In genomic region chr14:21600174-21600566, GRCm38 (mm10) we compare ENCODE assay signal across 12 mouse cellular contexts.
A peak's percentile ranks its signal among the peaks of the same experiment; 100 is the strongest.
DNase-seq lines count a peak whose midpoint lies in the region; ATAC-seq lines count a peak whose summit lies in the region.
"Had no signal": no experiment of that assay in that cellular context is flagged by ENCODE, and none has a peak within 500 bp of the region (broad histone marks: within the 10 kb centered on the region; RNA-seq: fewer than 3 reads in every experiment).

No protein-coding gene starts in this region.

- H3K27ac ChIP-seq in liver, embryonic 11.5 days (ENCODE audit: low read depth, low read length): no peak overlapping the region
- peak overlapping the region; percentile 40; the same call in 1 of the 2 replicates for H3K27ac ChIP-seq in hindbrain, embryonic 10.5 days
- H3K27ac ChIP-seq in liver, embryonic 15.5 days (replicated peaks): no peak overlapping the region
- peak overlapping the region; percentile 81 for H3K27ac ChIP-seq in neural tube, embryonic 13.5 days (replicated peaks)
- H3K27ac ChIP-seq: layer of hippocampus, adult 2 months; macrophage had no signal

- WGBS in liver, embryonic 11.5 days: 80% methylated on average over 5 of the region's 5 CpGs
- 73% methylated on average over 5 of the region's 5 CpGs for WGBS in hindbrain, embryonic 10.5 days
- WGBS in liver, embryonic 15.5 days (ENCODE audit: insufficient replicate concordance): 62% methylated on average over 5 of the region's 5 CpGs
- whole genome bisulfite sequencing in neural tube, embryonic 13.5 days: 31% methylated on average over 5 of the region's 5 CpGs

- H3K9me3 ChIP-seq in liver, embryonic 11.5 days (ENCODE audit: control insufficient read depth, low read length): no peaks in the 10 kb centered on the region
- peaks cover 3% of the 10 kb centered on the region; the same call in 1 of the 2 replicates for H3K9me3 ChIP-seq in hindbrain, embryonic 10.5 days
- no peaks in the 10 kb centered on the region for H3K9me3 ChIP-seq in liver, embryonic 15.5 days (replicated peaks)
- H3K9me3 ChIP-seq in neural tube, embryonic 13.5 days: no peaks in the 10 kb centered on the region

- H3K27me3 ChIP-seq in liver, embryonic 11.5 days (replicated peaks; ENCODE audit: control insufficient read depth, insufficient read depth, low read length): no peaks in the 10 kb centered on the region
- H3K27me3 ChIP-seq in hindbrain, embryonic 10.5 days (ENCODE audit: insufficient read depth, poor library complexity, severe bottlenecking): no peaks in the 10 kb centered on the region
- H3K27me3 ChIP-seq in liver, embryonic 15.5 days: no peaks in the 10 kb centered on the region
- H3K27me3 ChIP-seq in neural tube, embryonic 13.5 days: no peaks in the 10 kb centered on the region

- H3K4me1 ChIP-seq in liver, embryonic 11.5 days (replicated peaks; ENCODE audit: control insufficient read depth, insufficient read depth, low read length): peaks cover 34% of the 10 kb centered on the region
- peaks cover 14% of the 10 kb centered on the region for H3K4me1 ChIP-seq in hindbrain, embryonic 10.5 days (replicated peaks)
- peaks cover 36% of the 10 kb centered on the region for H3K4me1 ChIP-seq in liver, embryonic 15.5 days (replicated peaks)
- H3K4me1 ChIP-seq in neural tube, embryonic 13.5 days (replicated peaks): peaks cover 36% of the 10 kb centered on the region

- DNase-seq in liver, embryonic 11.5 days (ENCODE audit: low spot score): no peak
- no peak for DNase-seq in liver
- no peak for DNase-seq in hindbrain, embryonic 10.5 days (ENCODE audit: low spot score)
- no peak for DNase-seq in kidney, postnatal 10 days
- DNase-seq in cerebellum, postnatal 36 days: no peak
- DNase-seq in adrenal gland, postnatal 36 days: no peak
- DNase-seq: cerebellum, adult 9-11 months; thymus, postnatal 36 days had no signal

- H3K36me3 ChIP-seq in liver, embryonic 11.5 days (ENCODE audit: control insufficient read depth, insufficient read depth, low read length): no peaks in the 10 kb centered on the region
- peaks cover 4% of the 10 kb centered on the region for H3K36me3 ChIP-seq in hindbrain, embryonic 10.5 days
- no peaks in the 10 kb centered on the region for H3K36me3 ChIP-seq in liver, embryonic 15.5 days (replicated peaks)
- peaks cover 2% of the 10 kb centered on the region; the same call in 1 of the 2 replicates for H3K36me3 ChIP-seq in neural tube, embryonic 13.5 days

- no peak overlapping the region for H3K9ac ChIP-seq in liver, embryonic 11.5 days (ENCODE audit: low read depth, low read length)
- no peak overlapping the region for H3K9ac ChIP-seq in liver, embryonic 15.5 days
- no peak overlapping the region for H3K9ac ChIP-seq in neural tube, embryonic 13.5 days

- no peak for ATAC-seq in liver, embryonic 11.5 days (replicated peaks; ENCODE audit: low FRiP score)
- ATAC-seq in liver, embryonic 15.5 days (ENCODE audit: insufficient read depth): no peak
- ATAC-seq in neural tube, embryonic 13.5 days (ENCODE audit: low read depth): peak; percentile 68

- peak overlapping the region; percentile 44; the same call in 1 of the 2 replicates for H3K4me2 ChIP-seq in liver, embryonic 11.5 days
- peak overlapping the region; percentile 39; the same call in 1 of the 2 replicates for H3K4me2 ChIP-seq in liver, embryonic 15.5 days
- H3K4me2 ChIP-seq in neural tube, embryonic 13.5 days: 0 out of 2 replicates have a peak overlapping the region, but pooled peaks have one; percentile 3

- H3K4me3 ChIP-seq in liver, embryonic 11.5 days (ENCODE audit: low read depth, low read length): no peak overlapping the region
- no peak overlapping the region for H3K4me3 ChIP-seq in hindbrain, embryonic 10.5 days
- no peak overlapping the region for H3K4me3 ChIP-seq in liver, embryonic 15.5 days (replicated peaks)
- H3K4me3 ChIP-seq in neural tube, embryonic 13.5 days: no peak overlapping the region
- H3K4me3 ChIP-seq: layer of hippocampus, adult 2 months had no signal

Comparison
In these comparisons a context has a peak if more than half of its experiments do, and no peak if none do; other contexts are left out.
1. H3K27ac ChIP-seq: peak in hindbrain, embryonic 10.5 days (single experiment) and neural tube, embryonic 13.5 days (single experiment); none in liver, embryonic 11.5 days (single experiment) and liver, embryonic 15.5 days (single experiment).
2. Peak in every context shown above with its lines, with median percentiles within 50 percentile points of each other: H3K4me2 ChIP-seq.